Mouse (Mus musculus) heart, embryonic 15.5 days (tissue): ENCODE measurements around the gene Mars. TPM values are rescaled to one million over a fixed set of nuclear protein-coding genes. Genes with fewer than 3 reads are reported as not detected.
A peak's percentile ranks its signal among the peaks of the same experiment; 100 is the strongest.

Source experiments
- ATAC-seq: fragments of 200-750 bp; cut with Nextera tagmentation; replicated peaks from 2 replicates; pipeline ENCODE4 v1.8.0; 2017; ENCODE audit warnings: low read depth, moderate TSS enrichment; ENCODE audit not compliant: insufficient number of reproducible peaks, insufficient read depth, low FRiP score
- H3K27ac ChIP-seq: fragments of 300-500 bp; sonication (generic); 2 replicates; pipeline ENCODE4 v1.5.1; 2015; ENCODE audit warnings: mild to moderate bottlenecking, inconsistent platforms
- H3K27me3 ChIP-seq: fragments of 300-500 bp; sonication (generic); 2 replicates; pipeline ENCODE4 v1.6.1; 2015; ENCODE audit warnings: inconsistent platforms
- H3K36me3 ChIP-seq: fragments of 300-500 bp; sonication (generic); 2 replicates; pipeline ENCODE4 v1.6.1; 2015; ENCODE audit warnings: mild to moderate bottlenecking, inconsistent platforms
- H3K4me1 ChIP-seq: fragments of 300-500 bp; sonication (generic); replicated peaks from 2 replicates; pipeline ENCODE4 v1.6.1; 2015; ENCODE audit warnings: inconsistent platforms
- H3K4me2 ChIP-seq: fragments of 300-500 bp; sonication (generic); 2 replicates; pipeline ENCODE4 v1.6.1; 2015; ENCODE audit warnings: inconsistent platforms, mild to moderate bottlenecking, moderate library complexity
- H3K4me3 ChIP-seq: fragments of 300-500 bp; sonication (generic); 2 replicates; pipeline ENCODE4 v1.5.1; 2015; ENCODE audit warnings: mild to moderate bottlenecking, inconsistent platforms
- H3K9ac ChIP-seq: fragments of 300-500 bp; sonication (generic); 2 replicates; pipeline ENCODE4 v1.6.1; 2015; ENCODE audit warnings: mild to moderate bottlenecking, inconsistent platforms
- H3K9me3 ChIP-seq: fragments of 300-500 bp; sonication (generic); replicated peaks from 2 replicates; pipeline ENCODE4 v1.6.1; 2016; ENCODE audit warnings: inconsistent platforms
- WGBS: fragments of 180-500 bp; shearing (Covaris S2); methylation state at CpG from one replicate; pipeline ENCODE4 v1.1.7; 2015; ENCODE audit warnings: mixed read lengths; 5-methylcytosine and 5-hydroxymethylcytosine counted together
- polyA plus RNA-seq: library from polyadenylated mRNA; unstranded; fragments of >200 nt; fragmentation: Nextera tagmentation; extraction: Ambion mirVana; gene quantifications from 2 replicates; pipeline ENCODE4 v1.2.1, GENCODE M21; 2015

The Mars gene
- polyA plus RNA-seq, 1 experiment from 2014 or later = 75.4 TPM

DNA sequence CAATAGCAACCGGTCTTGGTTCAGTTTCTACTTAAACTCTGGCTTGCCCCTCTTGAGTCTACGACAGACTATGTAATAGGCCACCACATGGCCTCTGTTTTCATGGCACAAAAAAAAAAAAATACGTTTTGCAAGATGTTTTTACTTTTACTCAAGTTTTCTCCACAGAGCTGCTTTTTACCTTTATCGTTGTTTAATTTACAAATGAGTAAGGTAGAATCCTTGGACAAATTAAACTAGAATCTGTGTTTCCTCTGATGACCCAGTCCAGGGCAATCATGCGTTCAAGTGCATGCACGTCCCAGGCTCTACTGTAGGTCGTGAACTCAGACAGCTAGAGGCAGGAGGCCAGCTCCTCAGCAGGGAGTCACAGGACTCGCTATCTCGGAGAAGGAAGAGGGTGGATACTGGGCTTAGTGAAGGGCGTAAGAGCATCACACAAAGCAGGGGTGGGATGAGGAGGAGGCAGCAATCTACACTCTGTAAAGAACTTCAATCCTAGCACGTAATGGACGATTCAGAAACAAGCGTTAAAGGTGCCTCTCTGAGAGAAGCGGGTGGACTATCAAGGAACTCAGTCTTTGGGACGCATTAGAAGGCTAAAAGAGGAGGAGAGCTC, 21.9 kb downstream of the Mars start:
- Histone ChIP-seq H3K4me1 (peaks cover 62% of the 10 kb centered on the region), H3K4me3 (peak overlapping the region; percentile 64), H3K9me3 (no peaks in the 10 kb centered on the region), H3K27me3 (no peaks in the 10 kb centered on the region), H3K4me2 (peak overlapping the region; percentile 90), H3K36me3 (peaks cover 39% of the 10 kb centered on the region), H3K27ac (peak overlapping the region; percentile 98), H3K9ac (peak overlapping the region; percentile 80)
- WGBS = 1% methylated on average over 15 of the region's 15 CpGs
- ATAC-seq = peak; percentile 12

DNA sequence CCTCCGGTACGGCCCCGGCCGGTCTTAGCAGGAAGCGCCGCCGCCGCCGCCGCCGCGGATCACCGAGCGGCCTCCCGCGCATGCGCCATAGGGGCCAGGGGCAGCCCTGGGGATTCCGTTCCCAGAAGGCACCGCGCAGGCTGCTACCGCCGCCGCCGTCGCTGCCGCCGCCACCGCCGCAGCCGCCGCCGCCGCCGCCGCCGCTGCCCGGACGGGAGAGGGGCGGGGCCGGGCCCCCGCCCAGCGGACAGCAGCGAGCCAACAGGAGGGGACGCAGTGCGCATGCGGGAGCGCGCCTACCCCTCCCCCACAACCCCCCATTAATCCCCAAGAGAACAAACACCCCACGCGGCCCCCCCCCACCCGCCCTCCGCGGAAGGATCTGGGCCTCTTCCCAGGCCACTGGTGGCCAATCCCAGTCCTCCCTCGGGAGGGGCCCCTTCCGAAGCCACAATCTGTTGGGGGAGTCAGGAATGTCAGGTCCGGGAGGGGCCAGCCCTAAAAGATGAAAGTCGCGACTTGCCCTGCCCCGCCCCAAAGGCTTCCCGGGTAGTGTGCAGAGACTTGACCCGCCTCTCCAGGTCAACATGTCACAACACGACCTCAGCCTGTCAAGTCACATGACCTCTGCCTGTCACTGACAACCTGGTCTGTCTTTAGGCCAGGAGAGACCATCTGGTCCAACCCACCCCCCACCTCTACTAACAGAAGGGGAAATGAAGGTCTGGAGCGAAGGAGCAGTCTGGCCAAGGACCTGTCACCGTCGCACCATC, 22.6 kb downstream of the Mars start, which contains the start of gene Mbd6:
TSS of gene Mbd6 (minus strand) at position 219 of the 773 bp plus-strand sequence.
- peak; percentile 29 for ATAC-seq
- Histone ChIP-seq H3K4me1 (peaks cover 61% of the 10 kb centered on the region), H3K4me2 (peak within 1 kb of the TSS; percentile 90), H3K36me3 (peaks cover 39% of the 10 kb centered on the region), H3K9me3 (no peaks in the 10 kb centered on the region), H3K9ac (peak within 1 kb of the TSS; percentile 80), H3K4me3 (peak within 1 kb of the TSS; percentile 64), H3K27me3 (no peaks in the 10 kb centered on the region), H3K27ac (peak within 1 kb of the TSS; percentile 98)
- 1% methylated on average over 38 of the region's 65 CpGs for WGBS

DNA sequence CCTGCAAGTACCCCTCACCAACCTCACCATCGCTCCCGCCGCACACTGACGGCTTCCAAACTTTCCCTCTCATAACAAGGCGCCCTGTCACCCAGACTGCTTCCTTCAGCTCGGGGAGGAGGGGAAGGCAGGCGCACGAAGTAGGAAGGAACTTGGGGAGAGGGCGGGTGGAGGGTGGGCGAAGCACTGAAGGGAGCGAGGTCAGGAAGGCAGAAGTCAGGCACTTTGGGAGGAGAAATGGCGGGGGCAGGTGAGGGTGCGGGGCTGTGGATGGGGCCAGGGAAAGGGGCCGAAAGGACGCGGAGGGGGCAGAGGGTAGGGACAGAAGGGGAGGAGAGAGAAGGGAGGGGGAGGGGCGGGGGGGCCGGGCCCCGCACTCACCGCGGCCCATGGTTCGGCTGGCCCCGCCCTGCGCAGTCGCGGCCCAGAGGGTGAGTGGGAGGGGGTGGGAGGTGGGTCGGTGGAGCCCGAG, 23.2 kb downstream of the Mars start:
- WGBS = 0% methylated on average over 25 of the region's 28 CpGs
- peak; percentile 10 for ATAC-seq
- Histone ChIP-seq H3K4me1 (peaks cover 59% of the 10 kb centered on the region), H3K36me3 (peaks cover 40% of the 10 kb centered on the region), H3K9me3 (no peaks in the 10 kb centered on the region), H3K4me3 (peak overlapping the region; percentile 64), H3K27ac (peak overlapping the region; percentile 98), H3K4me2 (peak overlapping the region; percentile 90), H3K27me3 (no peaks in the 10 kb centered on the region), H3K9ac (peak overlapping the region; percentile 80)

DNA sequence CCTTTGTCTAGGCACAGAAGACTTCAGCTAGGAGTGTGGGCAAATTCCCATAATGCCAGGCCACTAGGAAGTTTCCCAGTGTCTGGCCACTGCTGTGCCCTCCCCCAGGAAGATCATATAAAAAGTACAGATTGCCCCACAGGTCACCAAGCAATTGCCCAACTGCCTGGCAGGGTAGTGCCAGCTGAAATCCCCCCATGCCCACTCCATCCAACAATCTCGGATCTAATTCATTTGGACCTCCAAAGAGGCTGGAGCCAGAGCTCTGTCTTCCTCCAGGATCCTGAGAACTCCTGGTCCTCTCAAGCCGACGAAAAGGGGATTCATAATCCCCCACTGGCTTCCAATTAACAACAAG, 23.7 kb downstream of the Mars start:
- 0% methylated on average over 3 of the region's 3 CpGs for WGBS
- peak overlapping the region; percentile 98 for H3K27ac ChIP-seq
- peak overlapping the region; percentile 90 for H3K4me2 ChIP-seq
- H3K9me3 ChIP-seq = no peaks in the 10 kb centered on the region
- H3K27me3 ChIP-seq = no peaks in the 10 kb centered on the region
- peaks cover 55% of the 10 kb centered on the region for H3K4me1 ChIP-seq
- peak overlapping the region; percentile 64 for H3K4me3 ChIP-seq
- peaks cover 45% of the 10 kb centered on the region for H3K36me3 ChIP-seq
- peak overlapping the region; percentile 80 for H3K9ac ChIP-seq
- ATAC-seq = no peak

DNA sequence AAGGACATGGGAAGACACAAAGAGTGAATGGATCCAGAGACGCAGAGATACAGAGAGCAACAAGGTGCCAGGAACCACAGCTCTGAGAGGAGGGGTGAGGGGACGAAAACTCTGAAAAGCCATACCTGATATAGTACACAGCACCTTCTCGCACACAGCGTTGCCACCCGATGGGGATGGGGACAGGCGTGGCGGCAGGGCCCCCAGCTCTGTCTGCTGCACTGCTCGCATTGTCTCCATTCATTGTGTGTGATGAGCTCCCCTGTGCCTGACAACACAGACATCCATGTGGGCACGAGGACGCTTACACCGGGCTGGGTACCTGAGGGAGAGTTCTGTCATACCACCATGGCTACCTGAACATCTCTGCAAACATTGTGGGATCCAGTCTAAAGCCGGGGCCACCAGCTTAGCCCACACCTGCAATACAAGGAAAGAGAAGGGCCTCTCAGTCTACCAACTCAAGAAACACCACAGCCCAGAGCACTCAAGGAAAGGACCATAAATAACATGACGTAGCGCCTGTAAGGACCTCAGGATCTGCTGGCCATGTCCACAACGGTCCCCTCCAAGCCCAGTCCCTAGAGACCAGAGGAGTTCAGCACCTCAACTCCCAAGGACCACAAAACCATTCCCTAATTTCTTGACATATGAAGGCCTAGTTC, 24.2 kb downstream of the Mars start:
- no peaks in the 10 kb centered on the region for H3K9me3 ChIP-seq
- no peak for ATAC-seq
- H3K4me3 ChIP-seq = peak overlapping the region; percentile 64
- no peaks in the 10 kb centered on the region for H3K27me3 ChIP-seq
- H3K4me1 ChIP-seq = peaks cover 53% of the 10 kb centered on the region
- peaks cover 50% of the 10 kb centered on the region for H3K36me3 ChIP-seq
- peak overlapping the region; percentile 90 for H3K4me2 ChIP-seq
- H3K9ac ChIP-seq = peak overlapping the region; percentile 80
- peak overlapping the region; percentile 98 for H3K27ac ChIP-seq
- WGBS = 67% methylated on average over 15 of the region's 15 CpGs

DNA sequence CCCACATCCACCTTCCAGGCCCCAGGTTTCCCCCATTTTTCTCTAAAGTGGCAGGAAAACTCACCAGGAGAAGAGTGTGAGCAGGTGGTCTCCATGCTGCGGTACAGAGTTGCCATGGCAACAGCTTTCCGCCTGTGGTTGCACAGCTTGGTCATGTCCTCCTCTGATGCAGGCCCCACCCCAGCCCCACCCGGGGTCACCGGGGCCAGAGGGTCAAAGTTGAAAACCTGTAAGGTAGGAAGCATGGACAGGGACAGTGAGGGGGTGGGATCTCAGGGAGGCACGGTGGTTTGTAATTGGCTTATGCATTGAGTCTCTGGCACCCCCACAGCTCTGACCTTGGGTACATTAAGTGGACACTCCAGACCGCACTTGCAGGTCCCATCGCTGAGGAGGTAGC, 24.9 kb downstream of the Mars start:
- 68% methylated on average over 7 of the region's 7 CpGs for WGBS
- H3K36me3 ChIP-seq = peaks cover 57% of the 10 kb centered on the region
- H3K9me3 ChIP-seq = no peaks in the 10 kb centered on the region
- H3K27ac ChIP-seq = no peak overlapping the region; the same call in 1 of the 2 replicates
- H3K4me2 ChIP-seq = peak overlapping the region; percentile 90
- no peaks in the 10 kb centered on the region for H3K27me3 ChIP-seq
- H3K4me3 ChIP-seq = peak overlapping the region; percentile 64; the same call in 1 of the 2 replicates
- no peak overlapping the region for H3K9ac ChIP-seq
- no peak for ATAC-seq
- H3K4me1 ChIP-seq = peaks cover 46% of the 10 kb centered on the region

DNA sequence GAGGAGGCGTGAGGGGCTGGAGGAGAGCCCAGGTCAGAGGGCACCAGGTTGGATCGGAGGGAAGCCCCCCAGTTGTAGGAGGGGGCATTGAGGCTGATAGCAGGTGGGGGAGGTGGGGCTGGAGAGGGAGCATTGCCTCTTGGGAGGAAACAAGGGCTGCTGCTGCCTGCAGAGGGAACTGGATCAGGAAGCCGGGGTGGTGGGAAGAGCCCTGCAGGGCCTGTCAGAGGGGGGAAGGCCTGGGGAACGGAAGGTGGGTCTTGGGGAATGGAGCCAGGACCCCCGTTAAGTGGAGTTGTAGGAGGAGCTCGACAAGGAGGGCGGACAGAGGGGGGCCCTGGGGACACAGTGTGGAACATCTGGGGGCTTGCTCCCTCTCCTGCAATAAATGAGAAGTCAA, 25.4 kb downstream of the Mars start:
- Histone ChIP-seq H3K4me1 (peaks cover 42% of the 10 kb centered on the region), H3K9me3 (no peaks in the 10 kb centered on the region), H3K36me3 (peaks cover 62% of the 10 kb centered on the region), H3K27me3 (no peaks in the 10 kb centered on the region), H3K27ac (no peak overlapping the region), H3K4me3 (no peak overlapping the region), H3K4me2 (0 out of 2 replicates have a peak overlapping the region, but pooled peaks have one; percentile 4), H3K9ac (0 out of 2 replicates have a peak overlapping the region, but pooled peaks have one; percentile 7)
- 69% methylated on average over 7 of the region's 7 CpGs for WGBS
- no peak for ATAC-seq

DNA sequence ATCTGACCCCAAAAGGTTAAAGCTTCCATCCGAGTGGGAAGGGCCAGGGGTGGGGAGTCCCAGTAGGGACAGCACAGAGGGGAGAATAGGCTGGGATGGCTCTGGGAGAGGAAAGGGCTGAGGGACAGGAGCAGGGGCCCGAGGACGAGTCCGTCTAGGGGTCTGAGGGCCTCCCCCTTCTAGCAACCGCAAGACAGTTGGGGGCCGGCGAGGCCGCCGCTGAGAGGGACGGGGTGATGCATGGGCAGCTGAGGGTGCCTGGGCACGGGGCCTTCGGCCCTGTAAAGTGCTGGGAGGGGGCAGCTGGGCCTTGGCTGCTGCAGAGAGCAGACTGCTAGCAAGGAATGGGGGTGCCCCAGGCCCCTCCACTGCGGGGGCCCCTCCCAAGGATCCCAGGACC, 25.9 kb downstream of the Mars start:
- no peak overlapping the region for H3K4me2 ChIP-seq
- peaks cover 67% of the 10 kb centered on the region for H3K36me3 ChIP-seq
- no peak overlapping the region for H3K4me3 ChIP-seq
- H3K9ac ChIP-seq = peak overlapping the region; percentile 21; the same call in 1 of the 2 replicates
- peaks cover 42% of the 10 kb centered on the region for H3K4me1 ChIP-seq
- H3K9me3 ChIP-seq = no peaks in the 10 kb centered on the region
- H3K27me3 ChIP-seq = no peaks in the 10 kb centered on the region
- no peak for ATAC-seq
- H3K27ac ChIP-seq = no peak overlapping the region
- WGBS = 85% methylated on average over 13 of the region's 13 CpGs

DNA sequence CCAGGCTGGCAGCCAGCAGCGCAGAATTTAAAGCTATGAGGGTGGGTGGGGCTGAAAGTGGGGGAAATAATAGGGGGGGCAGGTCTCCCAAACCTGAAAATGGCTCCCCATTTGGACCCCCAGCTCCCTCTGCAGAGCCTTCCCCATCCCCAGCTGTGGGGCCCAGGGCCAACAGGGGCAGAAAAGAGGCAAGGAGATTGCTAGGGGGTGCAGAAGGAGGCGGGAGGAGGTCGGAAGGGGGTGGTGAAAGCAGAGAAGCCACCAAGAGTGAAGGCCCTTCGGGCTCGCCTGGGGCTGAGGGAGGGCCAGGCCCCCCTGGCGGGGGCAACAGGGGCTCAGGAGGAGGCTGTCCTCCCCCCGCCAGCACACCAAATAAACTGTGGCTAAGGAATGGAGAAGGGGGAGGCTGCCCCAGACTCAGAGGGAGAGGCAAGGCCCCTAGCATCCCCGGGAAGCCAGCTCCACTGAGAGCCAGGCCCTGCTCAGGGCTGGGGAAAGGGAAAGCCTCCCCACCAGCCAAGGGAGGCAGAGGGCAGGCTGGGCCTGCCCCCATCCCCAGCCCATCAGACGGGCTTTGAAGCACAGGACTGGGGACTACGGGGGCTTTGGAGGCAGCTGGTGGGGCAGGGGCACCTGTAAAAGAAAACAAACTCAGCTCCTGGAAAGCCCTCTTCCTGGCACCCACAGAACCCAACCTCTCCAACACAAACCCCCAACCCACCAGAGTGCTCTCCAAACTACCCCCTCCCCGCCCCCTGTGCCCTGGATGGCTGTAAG, 26.7 kb downstream of the Mars start:
- Histone ChIP-seq H3K9ac (peak overlapping the region; percentile 21; the same call in 1 of the 2 replicates), H3K27ac (no peak overlapping the region), H3K36me3 (peaks cover 75% of the 10 kb centered on the region), H3K9me3 (no peaks in the 10 kb centered on the region), H3K4me2 (no peak overlapping the region), H3K4me1 (peaks cover 41% of the 10 kb centered on the region), H3K27me3 (no peaks in the 10 kb centered on the region), H3K4me3 (no peak overlapping the region)
- no peak for ATAC-seq
- WGBS = 75% methylated on average over 11 of the region's 11 CpGs

DNA sequence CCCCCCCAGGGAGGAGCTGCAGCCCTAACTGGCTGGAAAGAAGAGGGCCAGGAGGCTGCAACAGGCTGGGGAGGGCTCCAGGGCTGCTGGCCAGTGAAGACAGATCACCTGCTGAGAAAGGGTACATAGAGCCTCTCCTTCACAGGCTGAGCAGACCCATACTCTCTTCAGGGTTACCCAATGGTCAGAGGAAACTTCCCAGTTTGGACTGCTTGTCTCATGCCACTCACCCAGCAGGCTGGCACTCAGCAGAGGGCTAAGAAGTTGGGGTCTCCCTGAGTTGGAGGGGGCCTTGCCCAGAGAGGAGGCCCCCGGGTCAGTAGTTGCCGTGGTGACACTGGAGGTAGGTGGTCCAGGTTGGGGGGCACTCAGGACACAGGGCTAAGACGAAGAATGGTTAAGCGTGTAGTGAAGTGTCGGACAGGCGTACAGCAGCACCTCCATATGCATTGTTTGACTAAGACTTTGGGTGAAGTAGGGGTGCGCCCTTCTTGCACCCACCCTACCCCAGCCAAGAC, 27.4 kb downstream of the Mars start:
- Histone ChIP-seq H3K27ac (no peak overlapping the region), H3K36me3 (peaks cover 82% of the 10 kb centered on the region), H3K4me2 (no peak overlapping the region), H3K4me1 (peaks cover 35% of the 10 kb centered on the region), H3K4me3 (no peak overlapping the region), H3K27me3 (no peaks in the 10 kb centered on the region), H3K9me3 (no peaks in the 10 kb centered on the region), H3K9ac (no peak overlapping the region)
- no peak for ATAC-seq
- WGBS = 95% methylated on average over 7 of the region's 7 CpGs
